Mouse (Mus musculus): ENCODE measurements around the gene Plce1. TPM values are rescaled to one million over a fixed set of nuclear protein-coding genes. Genes with fewer than 3 reads are reported as not detected.

Gene Plce1
- total and polyA plus RNA-seq, 3 experiments = not detected

DNA sequence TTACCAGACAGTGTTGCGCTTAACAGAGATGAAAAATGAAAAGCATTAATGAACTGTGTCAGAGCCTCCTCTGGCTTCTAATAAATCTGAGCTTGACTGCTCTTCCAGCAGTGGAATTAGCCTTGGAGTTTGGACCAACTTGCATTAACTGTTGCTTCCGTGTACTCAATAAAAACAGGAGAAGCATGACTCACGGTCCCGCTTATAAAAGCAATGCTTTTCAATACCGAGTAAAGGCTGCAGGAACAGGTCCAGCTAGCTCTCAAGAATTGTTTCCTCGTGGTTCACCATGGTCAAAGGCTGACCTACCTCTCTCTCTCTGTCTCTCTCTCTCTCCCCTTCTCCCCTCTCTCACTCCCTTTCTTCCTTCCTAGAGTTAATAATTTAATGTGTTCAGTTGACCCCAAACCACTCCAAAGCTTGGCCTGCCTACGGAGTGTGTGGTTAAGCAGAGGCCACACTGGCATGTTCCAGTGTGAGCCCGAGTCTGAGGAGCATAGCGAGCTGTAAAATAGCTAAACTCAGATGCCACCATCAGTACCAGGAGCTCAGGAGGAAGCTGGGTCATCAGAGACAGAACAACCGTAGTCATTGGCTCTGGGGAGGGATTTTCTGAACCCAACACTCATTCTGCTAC, 10.5 kb upstream of the Plce1 start:
- no peak overlapping the region for H3K4me3 ChIP-seq (ENCODE audit: control insufficient read depth in 1 of 2, insufficient read depth in 1 of 2, low read depth in 2 of 2, low read length in 2 of 2)
- no peaks in the 10 kb centered on the region for H3K9me3 ChIP-seq (replicated peaks; ENCODE audit: insufficient read depth, low read length)
- H3K4me1 ChIP-seq (ENCODE audit: control insufficient read depth in 1 of 2, insufficient read depth in 2 of 2, low read length in 2 of 2) = no peaks in the 10 kb centered on the region
- no peaks in the 10 kb centered on the region for H3K79me2 ChIP-seq (ENCODE audit: control insufficient read depth, insufficient read depth, low read length, poor library complexity)
- TF ChIP-seq ETS1 (IDR thresholded peaks at IDR 0.05; ENCODE audit: low read depth, low read length) (no peak), HCFC1 (IDR thresholded peaks at IDR 0.05; ENCODE audit: low read depth, low read length) (no peak), ZC3H11A (IDR thresholded peaks at IDR 0.05; ENCODE audit: low read depth, low read length) (no peak), CHD2 (IDR thresholded peaks at IDR 0.05; ENCODE audit: low read length) (no peak), GATA1 (IDR thresholded peaks at IDR 0.05; ENCODE audit: low read depth, low read length) (no peak), MYC (IDR thresholded peaks at IDR 0.05; ENCODE audit: low read depth, low read length) (no peak), MAX (IDR thresholded peaks at IDR 0.05; ENCODE audit: low read length) (no peak), USF1 (IDR thresholded peaks at IDR 0.05; ENCODE audit: low read depth, low read length) (no peak), EP300 (IDR thresholded peaks at IDR 0.05; ENCODE audit: low read depth in 1 of 2, low read length in 2 of 2) (no peak), NRF1 (IDR thresholded peaks at IDR 0.05; ENCODE audit: insufficient read depth, low read depth, low read length, poor library complexity, severe bottlenecking) (no peak), USF2 (IDR thresholded peaks at IDR 0.05; ENCODE audit: borderline replicate concordance in 1 of 2, insufficient read depth in 1 of 2, low read depth in 1 of 2, low read length in 2 of 2) (no peak), MAZ (IDR thresholded peaks at IDR 0.05; ENCODE audit: low read depth, low read length) (no peak), BHLHE40 (IDR thresholded peaks at IDR 0.05; ENCODE audit: borderline replicate concordance, low read depth, low read length) (no peak), MEF2A (IDR thresholded peaks at IDR 0.05; ENCODE audit: extremely low read depth, insufficient replicate concordance, low read depth, low read length, poor library complexity, severe bottlenecking) (no peak), SIN3A (IDR thresholded peaks at IDR 0.05; ENCODE audit: low read length) (no peak), ZMIZ1 (IDR thresholded peaks at IDR 0.05; ENCODE audit: low read depth, low read length) (no peak), TCF12 (IDR thresholded peaks at IDR 0.05; ENCODE audit: low read depth, low read length) (no peak)
- H3K27ac ChIP-seq (ENCODE audit: control insufficient read depth, low read depth, low read length) = no peak overlapping the region
- H3K9ac ChIP-seq (ENCODE audit: control insufficient read depth, low read depth, low read length, poor library complexity, severe bottlenecking) = no peak overlapping the region
- no peaks in the 10 kb centered on the region for H3K36me3 ChIP-seq (ENCODE audit: control insufficient read depth in 1 of 2, insufficient read depth in 2 of 2, low read length in 2 of 2)
- H3K27me3 ChIP-seq (ENCODE audit: control insufficient read depth in 1 of 2, insufficient read depth in 2 of 2, low read length in 2 of 2) = no peaks in the 10 kb centered on the region; a peak in 1 of 4 replicates
- DNase-seq (ENCODE audit: low read depth, low spot score) = no peak

DNA sequence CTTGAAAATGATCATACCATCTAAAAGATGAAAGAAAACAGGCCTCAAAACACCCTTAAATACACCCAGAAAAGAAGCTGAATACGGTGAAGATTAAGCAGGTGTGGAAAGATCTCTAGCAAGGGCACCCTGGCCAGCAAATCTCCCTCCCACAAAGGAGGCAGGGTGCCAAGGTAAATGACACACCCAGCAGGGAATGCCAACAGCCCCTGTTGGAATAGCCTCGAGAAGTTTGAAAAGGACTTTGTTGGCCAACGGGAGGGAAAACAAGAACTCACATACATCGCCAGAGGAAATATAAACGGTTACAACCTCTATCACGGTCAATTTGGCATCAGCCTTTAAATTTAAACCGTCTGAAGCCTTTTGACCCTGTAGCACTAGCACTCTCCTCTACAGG, 5.5 kb upstream of the Plce1 start:
- Histone ChIP-seq H3K27ac (ENCODE audit: control insufficient read depth, low read depth, low read length) (no peak overlapping the region), H3K27me3 (ENCODE audit: control insufficient read depth in 1 of 2, insufficient read depth in 2 of 2, low read length in 2 of 2) (no peaks in the 10 kb centered on the region; a peak in 1 of 4 replicates), H3K9me3 (replicated peaks; ENCODE audit: insufficient read depth, low read length) (no peaks in the 10 kb centered on the region), H3K9ac (ENCODE audit: control insufficient read depth, low read depth, low read length, poor library complexity, severe bottlenecking) (no peak overlapping the region), H3K4me1 (ENCODE audit: control insufficient read depth in 1 of 2, insufficient read depth in 2 of 2, low read length in 2 of 2) (no peaks in the 10 kb centered on the region), H3K36me3 (ENCODE audit: control insufficient read depth in 1 of 2, insufficient read depth in 2 of 2, low read length in 2 of 2) (no peaks in the 10 kb centered on the region), H3K79me2 (ENCODE audit: control insufficient read depth, insufficient read depth, low read length, poor library complexity) (no peaks in the 10 kb centered on the region), H3K4me3 (ENCODE audit: control insufficient read depth in 1 of 2, insufficient read depth in 1 of 2, low read depth in 2 of 2, low read length in 2 of 2) (no peak overlapping the region)
- TF ChIP-seq MEF2A (IDR thresholded peaks at IDR 0.05; ENCODE audit: extremely low read depth, insufficient replicate concordance, low read depth, low read length, poor library complexity, severe bottlenecking) = no peak
- no peak for TF ChIP-seq TCF12 (IDR thresholded peaks at IDR 0.05; ENCODE audit: low read depth, low read length)
- no peak for TF ChIP-seq CHD1 (IDR thresholded peaks at IDR 0.05; ENCODE audit: low read depth, low read length)
- no peak for TF ChIP-seq TBP (IDR thresholded peaks at IDR 0.05; ENCODE audit: low read depth, low read length)
- TF ChIP-seq NELFE (IDR thresholded peaks at IDR 0.05; ENCODE audit: low read depth, low read length) = no peak
- TF ChIP-seq HCFC1 (IDR thresholded peaks at IDR 0.05; ENCODE audit: low read depth, low read length) = no peak
- TF ChIP-seq POLR2A (IDR thresholded peaks at IDR 0.05; ENCODE audit: control insufficient read depth in 1 of 2, insufficient read depth in 1 of 2, low read depth in 1 of 2, low read length in 2 of 2, poor library complexity in 1 of 2) = no peak
- TF ChIP-seq RAD21 (IDR thresholded peaks at IDR 0.05; ENCODE audit: low read depth, low read length) = no peak
- no peak for TF ChIP-seq RCOR1 (IDR thresholded peaks at IDR 0.05; ENCODE audit: low read depth, low read length)
- TF ChIP-seq JUND (IDR thresholded peaks at IDR 0.05; ENCODE audit: low read depth, low read length) = no peak
- no peak for TF ChIP-seq GABPA (IDR thresholded peaks at IDR 0.05; ENCODE audit: low read depth, low read length)
- TF ChIP-seq MAZ (IDR thresholded peaks at IDR 0.05; ENCODE audit: low read depth, low read length) = no peak
- no peak for TF ChIP-seq POLR2AphosphoS2 (IDR thresholded peaks at IDR 0.05; ENCODE audit: low read length)
- TF ChIP-seq MYC (IDR thresholded peaks at IDR 0.05; ENCODE audit: low read depth, low read length) = no peak
- DNase-seq (ENCODE audit: low read depth, low spot score) = no peak
